Mouse (Mus musculus): Measurements from ENCODE around the gene Pirb.

- TF ChIP-seq CTCF (IDR thresholded peaks at IDR 0.05; ENCODE audit: control insufficient read depth, insufficient read depth, insufficient replicate concordance, low read depth, low read length): no peak
- TF ChIP-seq POLR2A (IDR thresholded peaks at IDR 0.05; ENCODE audit: control insufficient read depth, low read depth, low read length): no peak
These were observed 16.9 kb downstream of the Pirb start for GRCm38 (mm10) chr7:3703148-3703878.
